Mouse (Mus musculus) spleen, adult 2 months (tissue): ENCODE measurements around the gene 0610030E20Rik.

ENCODE experiments used
- CTCF ChIP-seq: fragments of 200-500 bp; IDR thresholded peaks from 2 replicates; pipeline ENCODE4 v1.5.1; 2011; ENCODE audit warnings: mild to moderate bottlenecking, inconsistent platforms; ENCODE audit not compliant: insufficient read depth, insufficient read length, insufficient replicate concordance; ENCODE audit errors: extremely low read depth
- POLR2A ChIP-seq: fragments of 200-500 bp; IDR thresholded peaks from 2 replicates; pipeline ENCODE4 v1.6.1; 2011; ENCODE audit warnings: low read depth, low read length, inconsistent platforms

DNA sequence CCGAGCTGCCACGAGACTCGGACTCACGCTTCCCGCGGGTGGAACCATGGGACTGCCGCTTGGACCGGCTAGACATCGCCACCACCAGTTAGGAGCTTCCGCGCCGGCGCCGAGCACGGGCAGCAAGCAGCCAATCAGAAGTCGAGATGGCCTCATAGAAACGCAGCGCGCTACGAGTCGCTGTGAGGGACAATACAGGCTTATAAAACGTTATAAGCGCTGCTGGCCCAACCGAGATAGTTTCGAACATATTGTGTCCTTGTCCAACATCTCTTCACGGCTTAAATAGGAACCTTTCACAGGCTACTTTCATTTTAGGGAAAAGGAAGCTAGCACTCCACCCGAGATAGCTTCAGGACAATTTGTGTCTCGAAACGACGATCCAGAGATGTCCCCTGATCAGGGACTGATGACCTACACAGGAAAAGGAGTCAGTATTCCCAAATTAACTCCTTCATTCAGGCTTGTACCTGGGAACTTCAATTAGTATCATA, 2.0 kb upstream of the 0610030E20Rik start, which contains the start of gene Usp39:
- TF ChIP-seq CTCF, result no peak
- peak; percentile 69 for TF ChIP-seq POLR2A
